Mouse (Mus musculus): ENCODE measurements around the gene Plxnc1.
A peak's percentile ranks its signal among the peaks of the same experiment; 100 is the strongest.

- TF ChIP-seq ZMIZ1 (IDR thresholded peaks at IDR 0.05; ENCODE audit: low read depth, low read length) = no peak
- TF ChIP-seq KAT2A (IDR thresholded peaks at IDR 0.05; ENCODE audit: insufficient replicate concordance, low read length) = no peak
- TF ChIP-seq CTCF (conservative IDR thresholded peaks at IDR 0.05 in 1 of 2, IDR thresholded peaks at IDR 0.05 in 1 of 2; ENCODE audit: low read depth in 2 of 2, low read length in 2 of 2) = peak in 1 of 2 experiments; percentile 86; a peak in 2 of 4 replicates
- 0 out of 2 replicates have a peak, but pooled peaks have one; percentile 14 for TF ChIP-seq CHD1 (IDR thresholded peaks at IDR 0.05; ENCODE audit: low read depth, low read length)
- TF ChIP-seq SIN3A (IDR thresholded peaks at IDR 0.05; ENCODE audit: low read length) = peak; percentile 69; the same call in 1 of the 2 replicates
- no peak for TF ChIP-seq ZNF384 (IDR thresholded peaks at IDR 0.05; ENCODE audit: low read depth, low read length)
- no peak for TF ChIP-seq E2F4 (IDR thresholded peaks at IDR 0.05; ENCODE audit: insufficient replicate concordance, low read depth, low read length)
- TF ChIP-seq GABPA (IDR thresholded peaks at IDR 0.05; ENCODE audit: insufficient replicate concordance, low read depth, low read length) = no peak
- no peak for TF ChIP-seq NELFE (IDR thresholded peaks at IDR 0.05; ENCODE audit: low read depth, low read length)
- no peak for TF ChIP-seq USF2 (conservative IDR thresholded peaks at IDR 0.05; ENCODE audit: low read depth, low read length)
Measured at GRCm38 (mm10) chr10:94943846-94944690, 567 bp downstream of the Plxnc1 start.

Data from CH12.LX (cell line).